Mouse (Mus musculus) ovary, postnatal 36 days (tissue): ENCODE data around the gene Atpif1.
"Not testable (repeated sequence)": the region's sequence is repeated elsewhere in the genome, so short reads cannot be mapped to it uniquely, and the experiment has no call there.

Source experiments
- DNase-seq: peaks from one replicate; pipeline ENCODE4 v3.0.0; 2022; ENCODE audit warnings: low spot score, mixed read lengths

Gene Atpif1

GRCm38 (mm10) chr4:132491057-132491456, 42.4 kb downstream of the Atpif1 start:
- DNase-seq = no peak

DNA sequence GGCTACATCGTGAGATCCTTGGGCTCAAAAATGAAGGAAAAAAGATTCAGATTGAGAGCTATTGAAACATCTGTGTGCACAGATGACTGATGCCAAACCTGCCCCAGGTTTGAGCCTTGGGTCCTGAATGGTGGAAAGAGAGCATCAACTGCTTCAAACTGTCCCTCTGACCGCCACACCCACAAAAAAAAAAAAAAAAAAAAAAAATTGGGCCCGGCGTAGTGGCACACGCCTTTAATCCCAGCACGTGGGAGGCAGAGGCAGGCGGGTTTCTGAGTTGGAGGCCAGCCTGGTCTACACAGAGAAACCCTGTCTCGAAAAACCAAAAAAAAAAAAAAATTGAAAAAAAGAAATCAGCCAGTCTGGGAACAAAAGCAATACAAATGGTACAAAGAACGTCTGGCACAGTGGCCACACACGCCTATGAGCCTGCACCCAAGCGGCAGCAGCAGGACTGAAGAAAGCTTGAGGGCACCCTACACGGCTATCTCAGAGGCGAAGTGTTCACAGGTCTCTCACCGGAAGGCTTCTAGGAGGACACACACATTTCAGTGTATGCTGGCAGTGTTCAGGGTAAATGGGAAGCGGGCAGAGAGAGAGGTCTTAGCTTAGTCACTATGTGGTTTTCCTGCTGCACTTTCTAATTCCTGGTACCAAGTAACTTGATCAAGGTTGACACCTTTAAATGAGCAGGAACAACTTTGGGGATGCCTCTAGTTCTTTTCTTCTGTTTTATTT, 43.0 kb downstream of the Atpif1 start:
- no peak for DNase-seq

DNA sequence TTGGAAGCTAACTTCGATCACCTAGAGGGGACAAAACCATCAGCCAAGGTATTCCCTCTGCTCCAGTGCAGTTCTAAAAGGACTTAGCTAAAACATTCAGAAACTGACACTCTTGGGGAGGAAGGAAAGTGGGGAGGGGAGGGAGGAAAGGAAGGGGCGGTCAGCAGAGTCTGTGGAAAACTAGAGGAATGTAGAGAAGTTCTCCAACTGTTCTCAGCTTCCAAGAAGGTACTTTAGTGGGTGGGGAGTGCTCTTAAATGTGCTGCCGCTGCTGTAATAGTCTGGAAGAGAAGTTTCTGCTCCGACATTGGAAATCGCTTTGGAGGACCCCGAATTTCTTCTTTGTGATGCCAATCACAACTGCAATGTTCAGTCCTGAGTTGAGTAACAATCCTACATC, 44.5 kb downstream of the Atpif1 start:
- DNase-seq = no peak

DNA sequence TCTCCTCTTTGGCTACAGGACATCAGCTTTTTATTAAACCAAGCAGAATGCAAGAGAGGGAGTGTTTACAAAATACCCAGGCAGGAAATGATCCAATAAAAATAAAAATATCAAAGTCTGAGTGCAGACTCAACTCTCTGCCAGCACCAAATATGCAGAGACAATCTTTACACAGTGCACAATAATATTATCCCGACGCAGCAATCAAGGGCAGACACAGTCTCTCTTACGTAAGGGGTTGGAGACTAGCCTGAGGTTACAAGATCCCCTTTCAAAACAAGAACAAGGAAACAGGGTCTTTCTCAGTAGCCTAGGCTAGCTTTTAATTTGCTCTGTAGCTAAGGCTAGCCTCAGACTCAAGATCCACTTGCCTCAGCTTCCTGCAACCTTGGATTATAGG, 44.9 kb downstream of the Atpif1 start:
- no peak for DNase-seq

GRCm38 (mm10) chr4:132484820-132485219, 48.6 kb downstream of the Atpif1 start:
- no peak for DNase-seq

- no peak for DNase-seq
Measured at GRCm38 (mm10) chr4:132484231-132484630, 49.2 kb downstream of the Atpif1 start.

DNA sequence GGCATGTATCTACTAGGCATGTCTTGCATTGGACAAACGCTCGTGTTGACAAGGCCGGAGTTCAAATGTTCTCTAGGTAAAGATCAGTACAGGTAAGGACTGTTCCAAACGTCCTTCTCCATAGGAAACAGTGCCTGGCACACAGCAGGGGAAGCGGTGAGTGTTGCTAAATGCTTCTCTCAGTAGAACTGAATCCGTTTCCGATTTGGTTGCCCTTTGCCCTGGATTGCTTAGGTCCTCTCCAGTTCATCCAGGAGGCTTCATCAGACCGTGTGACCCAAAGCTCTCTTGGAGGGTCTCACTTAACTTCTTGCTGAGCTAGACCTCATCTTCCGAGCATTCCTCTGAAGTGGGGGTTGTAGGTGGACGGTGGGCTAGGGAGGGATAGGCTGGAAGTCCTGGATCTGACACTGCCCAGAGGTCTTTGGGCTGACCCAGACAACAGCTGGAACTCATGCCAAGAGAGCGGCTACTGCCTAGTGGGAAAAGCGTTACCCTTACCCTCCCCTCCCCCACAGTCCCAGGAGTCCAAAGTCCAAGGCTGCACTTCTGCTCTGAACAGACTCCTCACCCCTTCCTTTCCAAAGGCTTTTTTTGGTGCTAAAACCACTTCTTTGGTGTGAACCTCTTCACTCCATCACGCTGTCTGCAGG, 50.4 kb downstream of the Atpif1 start:
- peak; percentile 40 for DNase-seq

DNA sequence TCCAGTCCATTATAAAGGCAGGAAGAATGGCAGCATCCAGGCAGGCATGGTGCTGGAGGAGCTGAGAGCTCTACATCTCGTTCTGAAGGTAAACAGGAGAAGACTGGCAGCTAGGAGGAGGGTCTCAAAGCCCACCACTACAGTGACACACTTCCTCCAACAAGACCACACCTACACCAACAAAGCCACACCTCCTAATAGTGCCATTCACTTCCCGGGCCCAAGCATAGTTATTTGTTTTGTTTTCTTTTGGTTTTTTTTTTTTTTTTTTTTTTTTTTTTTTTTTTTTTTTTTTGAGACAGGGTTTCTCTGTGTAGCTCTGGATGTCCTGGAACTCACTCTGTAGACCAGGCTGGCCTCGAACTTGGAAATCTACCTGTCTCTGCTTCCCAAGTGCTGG, 51.4 kb downstream of the Atpif1 start:
- not testable (repeated sequence) for DNase-seq
